Mouse (Mus musculus): ENCODE measurements at regions not wholly inside any gene's neighbourhood (a gene's known extent, or its start where the extent isn't known, plus 50 kb on each side); places are given as distances from the start of the nearest gene placed in this dataset.

GRCm38 (mm10) chr12:95138167-95138566, 553.9 kb upstream of the Flrt2 start:
- TF ChIP-seq CTCF (IDR thresholded peaks at IDR 0.05) (no peak), EP300 (IDR thresholded peaks at IDR 0.05) (no peak)
